Mouse (Mus musculus): ENCODE measurements around the gene Gnb1.
"Not testable (repeated sequence)": the region's sequence is repeated elsewhere in the genome, so short reads cannot be mapped to it uniquely, and the experiment has no call there.

Gene Gnb1

DNA sequence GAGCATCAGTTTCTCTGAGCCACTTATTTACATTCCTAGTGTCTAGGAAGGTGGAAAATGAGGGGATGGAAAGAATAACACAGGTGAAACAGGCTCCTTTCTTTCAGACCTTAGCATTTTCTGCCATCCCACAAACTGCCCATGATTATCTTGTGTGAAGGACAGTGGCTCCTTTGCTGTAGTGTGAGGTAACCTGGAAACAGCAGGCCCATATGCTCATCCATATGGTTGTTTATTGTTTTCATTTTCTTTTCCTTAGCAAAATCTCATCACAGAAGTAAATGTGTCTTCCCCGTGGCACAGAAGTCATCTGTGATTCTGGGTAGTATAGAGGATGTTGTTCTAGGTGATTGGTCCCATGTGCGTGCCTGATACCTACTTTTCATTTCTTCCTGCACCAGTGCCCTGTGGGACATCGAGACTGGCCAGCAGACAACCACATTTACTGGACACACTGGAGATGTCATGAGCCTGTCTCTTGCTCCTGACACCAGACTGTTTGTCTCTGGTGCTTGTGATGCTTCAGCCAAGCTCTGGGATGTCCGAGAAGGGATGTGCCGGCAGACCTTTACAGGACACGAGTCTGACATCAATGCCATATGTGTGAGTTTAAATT, 61.9 kb downstream of the Gnb1 start:
- DNase-seq = no peak

DNA sequence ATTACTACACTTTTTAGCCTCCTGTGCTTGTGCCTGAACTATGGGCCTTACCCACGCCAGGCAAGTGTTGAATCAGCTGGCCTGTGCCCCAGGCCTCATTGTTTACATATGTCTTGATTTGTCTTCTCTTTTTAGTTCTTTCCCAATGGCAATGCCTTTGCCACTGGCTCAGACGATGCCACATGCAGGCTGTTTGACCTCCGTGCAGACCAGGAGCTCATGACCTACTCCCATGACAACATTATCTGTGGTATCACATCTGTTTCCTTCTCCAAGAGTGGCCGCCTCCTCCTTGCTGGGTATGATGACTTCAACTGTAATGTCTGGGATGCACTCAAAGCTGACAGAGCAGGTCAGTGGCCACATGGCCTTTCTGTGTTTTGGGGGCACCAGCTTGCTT, 63.7 kb downstream of the Gnb1 start:
- DNase-seq = no peak

DNA sequence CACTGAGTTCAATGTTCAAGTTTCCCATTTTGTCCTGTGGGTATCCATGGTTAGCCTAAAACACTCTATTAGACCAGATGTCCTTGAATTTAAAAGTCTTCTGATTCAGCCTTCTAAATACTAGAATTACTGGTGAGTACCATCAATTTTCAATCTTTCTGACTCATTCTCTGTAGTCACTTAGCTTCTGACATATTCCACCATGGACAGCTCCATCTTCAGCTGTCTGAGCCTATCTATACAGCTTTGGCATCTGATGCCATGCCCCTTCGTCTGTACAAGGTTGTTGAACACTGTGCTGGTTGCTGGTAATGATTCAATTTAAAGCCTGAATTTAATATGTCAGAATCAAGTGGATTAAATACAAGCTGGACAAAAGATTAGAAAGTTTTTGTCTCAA, 64.3 kb downstream of the Gnb1 start:
- DNase-seq = no peak

DNA sequence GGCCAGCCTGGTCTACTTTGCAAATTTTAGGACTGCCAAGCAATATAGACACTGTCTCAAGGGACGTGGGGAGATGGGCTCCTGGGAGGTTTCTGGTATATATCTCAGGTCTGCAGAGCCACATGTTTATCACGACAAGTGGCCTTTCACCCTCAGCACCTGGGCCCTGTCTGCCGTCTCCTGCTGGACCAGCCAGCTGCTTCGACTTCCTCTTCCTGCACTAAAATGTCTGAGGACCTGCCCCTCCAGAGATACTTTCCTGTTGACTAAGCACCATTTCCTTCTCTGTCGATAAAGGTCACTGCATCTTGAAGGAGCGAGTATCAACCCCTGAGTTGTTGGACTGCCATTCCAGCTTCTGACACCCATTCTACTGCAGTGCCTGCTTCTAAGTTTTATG, 68.3 kb downstream of the Gnb1 start:
- DNase-seq = no peak

DNA sequence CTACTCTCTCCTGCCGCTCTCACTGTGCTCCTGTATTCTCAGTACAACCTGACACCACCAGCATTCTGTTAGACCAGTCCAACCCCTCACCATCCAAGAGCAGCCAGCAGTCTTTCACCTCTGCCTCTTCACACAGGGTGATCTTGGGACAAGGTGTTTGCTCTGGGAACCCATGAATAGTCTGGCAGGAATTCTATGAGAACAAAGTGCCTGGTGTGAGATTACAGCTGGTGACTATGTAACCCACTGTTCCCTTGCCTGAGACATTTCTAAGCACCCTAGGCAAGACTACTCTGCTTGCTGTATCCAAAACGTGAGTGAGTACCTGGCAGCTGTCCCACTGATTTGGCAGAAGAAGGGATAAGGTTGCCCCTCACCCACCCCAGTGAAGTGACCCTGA, 69.8 kb downstream of the Gnb1 start:
- DNase-seq = peak; percentile 19 to 76

DNA sequence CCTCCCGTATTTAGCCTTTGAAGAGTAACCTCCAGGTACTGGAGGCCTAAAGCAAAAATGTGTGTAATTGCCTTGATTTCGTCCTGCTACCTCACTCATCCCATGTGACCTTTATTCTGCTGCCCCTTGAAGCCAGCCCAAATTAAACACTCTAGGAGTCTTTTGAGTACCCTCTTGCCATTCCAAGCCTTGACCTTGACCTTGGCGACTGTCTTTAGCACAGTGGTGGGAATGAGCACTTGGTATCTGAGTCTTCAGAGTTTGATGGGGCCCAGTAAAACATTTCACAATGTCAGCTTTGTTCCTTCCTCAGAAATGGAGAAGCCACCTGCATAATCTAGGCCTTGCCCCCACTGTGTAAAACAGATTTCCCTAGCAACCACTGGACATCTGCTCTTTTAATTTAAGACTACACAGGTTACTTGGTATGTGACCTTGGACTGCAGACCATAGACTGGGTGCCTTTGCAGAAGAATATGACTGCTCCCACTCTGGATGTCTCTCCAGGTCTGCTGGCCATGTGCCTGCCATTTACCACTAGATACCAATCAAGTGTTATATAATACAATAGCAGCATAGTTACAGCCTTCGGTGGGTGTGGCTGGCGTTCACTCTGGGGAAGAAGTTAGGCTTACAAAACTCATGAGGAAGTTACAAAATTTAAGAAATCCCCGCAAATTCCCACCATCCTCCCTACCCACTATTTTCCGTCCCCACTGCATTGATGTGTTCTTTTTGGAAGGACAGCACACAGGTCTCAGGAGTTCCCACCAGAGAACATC, 70.7 kb downstream of the Gnb1 start, which contains the start of gene Nadk:
Nadk (plus strand) TSS at position 718 of the 782 bp plus-strand sequence.
- DNase-seq = no peak

DNA sequence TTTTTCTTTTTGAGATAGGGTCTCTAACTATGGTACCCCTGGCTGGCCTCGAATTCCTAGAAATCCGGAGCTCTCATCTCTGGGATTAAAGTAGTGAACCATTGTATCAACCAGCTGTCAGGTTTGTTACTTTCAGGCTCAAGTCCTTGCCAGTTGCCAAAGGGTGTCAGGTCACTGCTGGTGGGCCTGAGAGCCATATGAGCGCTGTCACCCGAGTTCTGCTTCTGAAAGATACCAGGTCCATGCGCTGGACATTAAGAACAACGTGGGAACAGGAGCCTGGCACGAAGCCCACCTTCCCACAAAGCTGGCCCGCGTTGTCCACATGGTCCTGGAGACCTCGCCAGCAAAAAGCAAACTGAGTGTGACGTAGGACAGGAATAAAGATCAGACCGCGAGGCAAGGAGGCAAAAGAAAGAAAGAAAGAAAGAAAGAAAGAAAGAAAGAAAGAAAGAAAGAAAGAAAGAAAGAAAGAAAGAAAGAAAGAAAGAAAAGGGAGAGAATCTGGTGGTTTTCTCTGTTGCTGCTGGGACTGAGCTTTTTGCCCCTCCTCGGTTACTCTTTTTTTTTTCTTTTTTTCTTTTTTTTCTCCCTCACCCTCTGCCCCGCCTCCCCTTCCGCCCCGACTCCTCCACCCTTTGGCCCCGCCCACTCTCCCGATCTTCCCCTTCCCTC, 71.7 kb downstream of the Gnb1 start:
- peak; percentile 73 to 81 for DNase-seq

DNA sequence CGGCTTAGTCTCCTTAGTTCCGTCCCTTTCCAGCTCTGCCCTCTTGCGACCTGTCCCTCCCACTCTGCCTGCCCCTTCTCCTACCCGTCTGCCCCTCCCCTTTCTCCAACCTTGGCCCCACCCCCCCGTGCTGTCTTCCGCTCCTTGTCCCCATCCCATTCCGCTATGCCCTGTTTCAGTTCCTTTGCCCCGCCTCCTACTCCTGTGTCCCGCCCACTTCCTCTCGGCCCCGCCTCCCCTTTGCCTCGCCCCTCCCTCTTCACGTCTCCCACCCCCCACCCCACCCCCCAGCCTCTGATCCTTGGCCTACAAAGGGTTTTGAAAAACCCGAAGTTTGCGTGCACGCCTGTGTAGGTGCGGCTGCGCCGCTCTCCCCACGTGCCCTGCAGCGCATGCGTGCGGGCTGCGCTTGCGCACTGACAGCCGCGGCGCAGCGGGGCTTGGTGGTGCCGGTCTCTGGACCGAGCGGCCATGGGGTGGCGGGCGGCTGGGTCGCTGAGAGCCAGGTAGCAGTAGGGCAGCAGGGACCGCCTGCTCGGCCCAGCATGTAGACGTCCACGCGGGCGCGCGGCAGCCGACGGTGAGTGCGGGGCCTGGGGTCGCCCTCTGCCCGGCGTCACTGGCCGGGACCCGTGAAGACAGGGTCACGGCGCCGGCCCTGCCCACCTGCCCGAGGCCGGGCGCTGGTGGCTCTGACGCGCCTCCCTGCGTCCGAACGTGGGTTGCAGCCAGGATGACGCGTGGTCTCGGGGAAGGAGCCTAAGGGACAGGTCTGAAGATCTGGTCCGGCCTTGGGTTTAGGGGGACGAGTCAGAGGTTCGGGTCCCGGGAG, 72.5 kb downstream of the Gnb1 start:
- DNase-seq = peak; percentile 98

DNA sequence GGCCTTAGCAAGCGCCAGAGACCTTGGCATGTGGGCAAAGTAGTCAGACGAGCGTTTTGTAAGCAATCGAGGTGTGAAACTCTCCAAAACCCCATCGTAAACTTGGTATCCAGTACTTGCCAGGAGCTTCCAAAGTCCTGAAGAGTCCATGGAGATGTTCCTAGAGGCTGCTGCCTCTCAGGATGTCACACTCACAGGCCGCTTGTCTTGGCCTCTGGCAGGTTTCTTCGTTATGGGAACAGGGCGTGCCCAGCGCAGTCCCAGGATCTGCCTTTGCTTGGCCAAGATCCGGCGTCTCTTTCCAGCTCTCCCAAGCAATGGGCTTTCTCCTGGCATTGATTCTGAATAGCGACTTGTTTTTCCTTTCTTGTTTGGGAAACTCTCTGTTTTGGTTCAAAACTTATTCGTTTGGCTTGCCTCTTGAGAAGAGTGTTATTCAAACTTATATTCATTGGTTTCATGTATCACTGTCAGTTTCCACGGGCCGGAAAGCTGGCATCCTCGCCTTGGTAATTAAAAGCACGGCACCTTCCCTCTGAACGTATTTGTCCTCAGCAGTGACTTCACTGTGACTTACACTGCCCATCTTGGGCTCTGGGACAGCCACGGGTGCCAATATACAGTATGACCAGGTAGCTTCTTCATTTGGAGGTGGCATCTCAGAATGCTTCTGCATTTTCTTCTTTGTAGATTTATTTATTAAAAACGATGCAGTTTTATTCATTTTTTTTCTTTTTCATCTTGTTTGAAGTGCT, 73.3 kb downstream of the Gnb1 start:
- DNase-seq = peak; percentile 36 to 68

DNA sequence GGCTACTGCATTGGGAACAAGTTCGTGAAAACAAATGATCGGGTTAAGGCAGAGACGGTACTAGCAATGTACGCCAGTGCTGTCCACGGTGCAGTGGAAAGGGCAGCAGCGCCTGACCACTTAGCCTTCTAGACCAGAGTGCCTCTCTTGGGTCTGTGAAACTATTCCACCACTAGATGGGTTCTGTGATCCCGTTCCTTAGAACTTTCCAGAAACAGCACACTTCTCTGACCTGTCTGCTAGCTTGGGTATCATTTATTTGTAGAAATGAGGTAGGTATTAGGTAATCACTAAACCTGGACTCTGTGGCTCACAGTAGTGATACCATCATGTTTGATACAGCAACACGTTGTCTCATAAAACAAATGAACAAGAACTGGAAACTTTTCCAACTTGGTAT, 75.4 kb downstream of the Gnb1 start:
- peak; percentile 33 to 65 for DNase-seq

DNA sequence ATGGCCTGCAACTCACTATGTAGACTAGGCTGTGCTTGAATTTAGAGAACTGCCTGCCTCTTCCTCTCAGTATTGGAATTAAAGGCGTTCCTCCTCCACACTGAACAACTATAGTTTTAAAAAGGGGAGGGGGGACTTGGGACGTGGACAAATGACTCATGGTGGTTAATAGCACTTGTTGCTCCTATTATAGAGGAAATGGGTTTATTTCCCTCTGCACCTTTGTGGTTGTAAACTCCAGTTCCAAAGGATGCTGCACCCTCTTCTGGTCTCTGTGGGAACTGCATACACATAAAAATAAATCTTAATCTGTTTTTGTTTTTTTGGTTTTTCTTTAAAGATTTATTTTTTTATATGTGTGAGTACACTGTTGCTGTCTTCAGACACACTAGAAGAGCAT, 77.0 kb downstream of the Gnb1 start:
- peak in 1 of 2 experiments; percentile 54 for DNase-seq

DNA sequence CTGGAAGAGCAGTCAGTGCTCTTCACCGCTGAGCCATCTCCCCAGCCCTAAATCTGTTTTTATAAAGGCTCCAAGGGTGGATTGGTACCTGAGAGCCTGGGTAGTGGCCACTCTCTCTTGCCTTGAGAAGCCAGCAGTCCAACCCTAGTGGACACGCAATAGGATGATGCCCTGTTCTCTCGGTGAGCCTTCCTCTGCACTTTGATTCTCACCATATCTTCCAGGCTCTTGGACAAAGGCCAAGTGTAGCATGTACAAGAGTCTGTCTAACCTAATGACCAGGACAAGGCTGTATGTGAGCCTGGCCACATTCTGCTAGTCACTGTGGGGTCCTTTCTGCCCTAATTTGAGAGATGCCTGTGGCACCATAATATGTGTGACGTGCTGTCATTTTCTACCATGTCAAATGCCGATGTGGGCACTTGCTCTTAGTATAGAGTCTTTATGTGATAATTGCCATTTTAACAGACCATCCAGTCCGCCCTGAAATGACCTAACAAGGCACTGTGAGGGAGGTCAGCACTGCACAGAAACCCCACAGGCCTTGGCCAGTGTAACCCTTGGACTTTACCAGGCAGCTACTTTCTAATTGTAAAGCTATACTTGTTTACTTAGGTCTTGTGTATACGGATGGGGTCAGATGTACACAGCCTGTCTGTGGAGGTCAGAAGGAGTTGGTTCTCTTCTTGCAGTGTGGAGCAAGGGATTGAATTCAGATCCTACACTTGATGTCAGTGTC, 77.6 kb downstream of the Gnb1 start:
- DNase-seq = no peak

DNA sequence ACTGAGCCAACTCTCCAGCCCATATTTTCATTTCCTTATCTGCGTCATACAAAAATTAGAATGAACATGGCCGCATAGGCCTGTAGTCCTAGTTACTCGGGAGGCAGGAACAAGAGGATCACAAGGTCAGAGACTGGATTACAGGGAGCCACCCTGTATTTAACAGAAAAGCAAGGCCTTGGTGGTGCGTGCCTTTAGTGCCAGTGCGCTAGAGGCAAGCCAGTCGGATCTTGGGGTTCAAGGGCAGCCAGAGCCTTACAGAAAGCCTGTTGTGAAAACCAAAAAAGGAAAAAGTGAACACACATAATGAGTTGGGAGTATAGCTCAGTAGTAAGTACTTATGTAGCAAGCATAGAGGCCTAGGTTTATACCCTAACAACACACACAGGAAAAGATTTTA, 78.7 kb downstream of the Gnb1 start:
- no peak for DNase-seq

DNA sequence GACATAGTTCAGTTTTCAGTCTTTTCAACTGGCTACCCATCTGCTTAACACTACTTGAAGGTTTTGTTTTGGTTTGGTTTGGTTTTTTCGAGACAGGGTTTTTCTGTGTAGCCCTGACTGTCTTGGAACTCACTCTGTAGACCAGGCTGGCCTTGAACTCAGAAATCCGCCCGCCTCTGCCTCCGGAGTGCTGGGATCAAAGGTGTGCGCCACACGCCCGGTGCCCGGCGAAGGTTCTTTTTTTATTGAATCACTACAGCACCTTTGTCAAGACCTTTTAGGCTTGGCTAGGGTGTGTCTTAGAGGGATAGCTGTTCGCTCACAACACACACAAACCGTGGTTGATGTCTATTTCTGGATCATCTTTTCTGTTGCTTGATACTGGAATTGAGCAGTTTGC, 79.2 kb downstream of the Gnb1 start:
- DNase-seq = not testable (repeated sequence)

DNA sequence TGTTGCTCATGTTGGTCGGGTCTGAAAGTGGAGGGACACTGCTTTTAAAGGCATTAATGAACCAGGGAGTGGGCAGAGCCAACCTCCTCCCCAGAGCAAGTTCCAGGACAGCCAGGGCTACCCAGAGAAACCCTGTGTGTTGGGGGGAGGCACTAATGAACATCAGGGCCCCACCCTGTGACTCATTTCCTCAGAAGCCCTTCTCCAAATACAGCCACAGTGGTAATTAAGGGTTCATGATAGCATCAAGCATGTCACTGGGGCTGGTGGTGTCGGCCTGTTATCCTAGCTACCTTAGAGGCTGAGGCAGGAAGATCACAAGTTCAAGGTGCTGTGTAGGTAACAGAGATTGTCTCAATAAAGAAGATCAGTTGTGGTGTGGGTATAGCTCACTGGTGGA, 80.3 kb downstream of the Gnb1 start:
- peak in 1 of 2 experiments; percentile 27 for DNase-seq

DNA sequence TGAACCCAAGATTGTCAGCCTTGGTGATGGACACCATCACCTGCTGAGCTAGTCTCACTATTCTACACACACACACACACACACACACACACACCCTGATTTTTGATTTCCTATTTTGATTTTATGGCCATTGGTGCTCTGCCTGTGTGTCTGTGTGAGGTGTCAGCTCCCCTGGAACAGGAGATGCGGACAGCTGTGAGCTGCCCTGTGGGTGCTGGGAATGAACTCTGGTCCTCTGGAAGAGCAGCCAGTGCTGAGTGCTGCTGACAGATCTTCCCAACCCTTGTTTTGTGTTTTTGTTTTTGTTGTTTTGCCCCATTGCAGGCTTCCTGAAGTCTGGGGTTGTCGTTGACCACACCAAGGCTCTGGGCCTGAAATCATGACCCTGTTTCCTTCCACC, 82.0 kb downstream of the Gnb1 start:
- DNase-seq = peak in 1 of 2 experiments; percentile 14

DNA sequence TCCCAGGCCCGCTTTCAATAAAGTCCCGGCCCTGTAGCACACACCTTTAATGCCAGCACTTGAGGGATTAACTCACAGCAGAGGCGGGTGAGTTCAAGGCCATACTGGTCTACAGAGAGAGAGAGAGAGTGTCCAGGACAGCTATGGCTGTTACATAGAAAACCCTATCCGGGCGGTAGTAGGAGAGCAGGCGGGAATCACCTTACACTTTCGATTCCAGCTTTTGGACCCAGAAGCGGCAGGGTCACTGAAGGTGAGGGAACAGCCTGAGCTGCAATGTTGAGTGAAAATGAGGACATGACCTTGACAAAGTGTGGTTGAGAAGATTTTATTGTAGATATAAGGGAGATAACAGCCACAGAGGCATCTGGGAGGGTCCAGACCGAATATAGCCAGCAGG, 82.7 kb downstream of the Gnb1 start:
- peak in 1 of 2 experiments; percentile 39 for DNase-seq

DNA sequence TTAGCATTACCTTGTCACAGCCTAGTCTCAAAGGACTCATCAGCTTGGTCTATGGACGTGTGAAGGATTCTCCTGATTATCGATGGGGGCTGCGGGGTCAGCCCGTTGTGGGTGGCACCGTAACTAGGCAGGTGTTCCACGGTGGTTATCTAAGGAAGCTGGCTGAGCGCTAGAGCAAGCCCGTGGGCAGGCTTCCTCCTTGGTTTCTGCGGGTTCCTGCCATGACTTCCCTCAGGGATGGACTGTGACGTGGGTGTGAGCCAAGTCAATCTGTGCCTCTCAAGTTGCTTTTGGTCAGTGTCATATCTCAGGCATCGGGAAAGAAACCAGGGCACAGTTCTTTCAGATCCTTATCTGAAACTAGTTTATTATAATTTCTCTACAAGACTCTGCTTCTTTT, 83.8 kb downstream of the Gnb1 start:
- DNase-seq = peak in 1 of 2 experiments; percentile 27

DNA sequence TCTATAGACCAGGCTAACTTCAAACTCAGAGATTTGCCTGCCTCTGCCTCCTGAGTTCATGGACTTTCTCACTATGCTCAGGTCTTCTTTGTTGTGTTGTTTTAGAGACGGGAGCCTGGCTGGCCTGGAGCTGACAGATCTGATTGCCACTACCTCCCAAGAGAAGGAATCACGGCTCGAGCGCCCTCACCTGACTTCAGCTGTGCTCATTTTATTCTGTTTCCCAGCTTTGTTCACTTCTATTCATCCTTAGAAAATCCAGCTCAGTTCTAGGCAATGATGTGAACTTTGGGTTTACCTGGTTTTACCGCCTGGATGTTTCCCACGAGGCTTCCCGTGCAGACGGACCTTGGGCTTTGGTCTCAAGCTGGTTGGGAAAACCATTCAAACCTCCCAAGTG, 84.4 kb downstream of the Gnb1 start:
- DNase-seq = peak in 1 of 2 experiments; percentile 46

DNA sequence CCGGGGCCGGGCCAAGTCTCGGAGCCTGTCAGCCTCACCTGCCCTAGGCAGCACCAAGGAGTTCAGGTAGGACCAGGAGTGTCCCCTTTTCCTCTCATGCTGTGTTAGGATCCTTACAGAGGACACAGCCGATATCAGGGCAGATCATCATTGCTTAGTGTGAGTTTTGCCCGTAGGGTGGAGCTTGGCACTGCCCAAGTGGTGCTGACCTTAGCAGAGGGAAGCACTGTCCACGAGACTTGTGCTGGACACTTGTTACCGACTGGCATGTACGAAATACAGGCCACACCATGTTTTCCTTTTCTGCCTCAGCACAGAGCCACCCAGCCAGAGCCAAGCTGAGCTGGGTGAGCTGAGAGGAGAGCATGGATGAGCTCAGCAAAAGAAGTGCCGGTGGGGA, 86.0 kb downstream of the Gnb1 start:
- DNase-seq = peak; percentile 36 to 74

DNA sequence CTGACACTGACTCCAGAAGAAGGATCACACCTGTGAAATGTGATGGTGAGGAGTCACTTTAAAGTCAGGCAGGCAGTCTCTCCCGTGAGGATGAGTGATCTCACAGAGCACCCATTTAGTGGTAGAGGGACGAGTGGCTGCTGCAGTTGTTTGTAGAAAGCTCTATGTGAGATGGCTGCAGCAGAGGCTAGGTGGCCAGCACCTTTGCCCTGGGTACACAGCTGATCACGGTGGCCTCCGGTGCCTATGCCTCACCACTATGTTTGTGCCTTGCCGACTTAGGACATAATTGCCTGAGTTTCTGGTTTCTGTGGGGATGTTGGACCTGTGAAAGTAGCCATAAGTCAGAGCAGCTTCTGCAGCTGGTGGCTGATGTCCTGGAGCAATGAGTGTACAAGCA, 86.6 kb downstream of the Gnb1 start:
- DNase-seq = no peak

All from kidney, postnatal 25 days (tissue).